Mouse (Mus musculus): Measurements from ENCODE around the gene Orc5. TPM values are rescaled to one million over a fixed set of nuclear protein-coding genes. Genes with fewer than 3 reads are reported as not detected.

The Orc5 gene
- polyA plus RNA-seq, 1 experiment = 0.69 TPM

DNA sequence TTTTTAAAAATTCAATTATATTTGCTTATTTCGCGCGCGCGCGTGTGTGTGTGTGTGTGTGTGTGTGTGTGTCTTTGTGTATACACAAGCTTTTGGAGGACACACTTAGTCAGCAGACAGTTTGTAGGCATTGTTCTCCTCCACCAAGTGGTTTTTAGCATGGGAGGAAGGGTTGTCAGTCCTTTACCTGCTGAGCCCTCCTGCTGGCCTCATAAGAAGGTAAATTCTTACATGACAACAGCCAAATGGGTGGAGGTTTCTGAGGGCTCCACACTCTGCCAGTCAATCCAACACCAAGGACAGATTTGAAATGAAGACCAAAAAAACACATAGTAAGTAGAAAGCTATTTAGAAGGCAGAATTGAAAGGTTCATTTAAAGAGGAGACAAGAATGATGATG, 22.7 kb upstream of the Orc5 start:
- Histone ChIP-seq H3K27me3 (ENCODE audit: control insufficient read depth) (peaks cover under 1% of the 10 kb centered on the region; the same call in 1 of the 2 replicates), H3K36me3 (ENCODE audit: control insufficient read depth) (no peaks in the 10 kb centered on the region), H3K4me1 (ENCODE audit: control insufficient read depth) (no peaks in the 10 kb centered on the region), H3K9me3 (ENCODE audit: control insufficient read depth, low read length) (no peaks in the 10 kb centered on the region), H3K4me3 (replicated peaks) (no peak overlapping the region)
- TF ChIP-seq GATA1 (IDR thresholded peaks at IDR 0.05; ENCODE audit: low read length) (no peak), TAL1 (IDR thresholded peaks at IDR 0.05; ENCODE audit: low read length) (no peak)

- H3K36me3 ChIP-seq (ENCODE audit: control insufficient read depth) = no peaks in the 10 kb centered on the region
- H3K4me1 ChIP-seq (ENCODE audit: control insufficient read depth) = no peaks in the 10 kb centered on the region
- no peaks in the 10 kb centered on the region for H3K9me3 ChIP-seq (ENCODE audit: control insufficient read depth, low read length)
These were observed 22.2 kb upstream of the Orc5 start for GRCm38 (mm10) chr5:22572456-22572855.

DNA sequence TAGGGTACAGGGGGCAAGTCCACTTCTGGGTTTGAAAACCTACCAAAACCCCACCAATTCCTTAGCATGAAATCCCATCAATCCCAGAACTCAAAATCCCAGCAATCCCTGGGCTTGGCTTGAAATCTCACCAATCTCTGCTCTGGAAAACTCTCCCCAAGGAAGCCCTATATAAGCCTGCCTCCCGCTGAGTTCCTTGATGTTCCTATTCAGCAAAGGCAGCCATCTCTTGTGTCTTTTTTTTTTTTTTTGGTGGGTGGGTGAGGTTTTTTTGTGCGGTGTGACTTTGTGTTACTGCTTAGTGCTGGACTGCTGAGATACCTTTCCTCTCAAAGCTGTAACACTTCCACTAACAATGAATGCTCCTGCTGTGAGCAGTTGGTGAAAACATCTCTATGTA, 15.5 kb upstream of the Orc5 start:
- TF ChIP-seq TAL1 (IDR thresholded peaks at IDR 0.05; ENCODE audit: low read length) = no peak
- no peak for TF ChIP-seq GATA1 (IDR thresholded peaks at IDR 0.05; ENCODE audit: low read length)
- no peak overlapping the region for H3K4me3 ChIP-seq (replicated peaks)
- H3K9me3 ChIP-seq (ENCODE audit: control insufficient read depth, low read length) = peaks cover under 1% of the 10 kb centered on the region; the same call in 1 of the 2 replicates
- no peaks in the 10 kb centered on the region for H3K4me1 ChIP-seq (ENCODE audit: control insufficient read depth)
- H3K36me3 ChIP-seq (ENCODE audit: control insufficient read depth) = peaks cover 4% of the 10 kb centered on the region
- H3K27me3 ChIP-seq (ENCODE audit: control insufficient read depth) = no peaks in the 10 kb centered on the region

More at GRCm38 (mm10) chr5:22572456-22572855, 22.2 kb upstream of the Orc5 start:
- TF ChIP-seq GATA1 (IDR thresholded peaks at IDR 0.05; ENCODE audit: low read length) (no peak), TAL1 (IDR thresholded peaks at IDR 0.05; ENCODE audit: low read length) (no peak)
- Histone ChIP-seq H3K27me3 (ENCODE audit: control insufficient read depth) (no peaks in the 10 kb centered on the region; the same call in 1 of the 2 replicates), H3K4me3 (replicated peaks) (no peak overlapping the region)

GRCm38 (mm10) chr5:22559801-22560200, 9.6 kb upstream of the Orc5 start:
- TF ChIP-seq TAL1 (IDR thresholded peaks at IDR 0.05; ENCODE audit: low read length) = no peak
- TF ChIP-seq GATA1 (IDR thresholded peaks at IDR 0.05; ENCODE audit: low read length) = no peak
- Histone ChIP-seq H3K9me3 (ENCODE audit: control insufficient read depth, low read length) (peaks cover 8% of the 10 kb centered on the region), H3K27me3 (ENCODE audit: control insufficient read depth) (no peaks in the 10 kb centered on the region), H3K4me3 (replicated peaks) (no peak overlapping the region), H3K36me3 (ENCODE audit: control insufficient read depth) (peaks cover 21% of the 10 kb centered on the region), H3K4me1 (ENCODE audit: control insufficient read depth) (peaks cover 45% of the 10 kb centered on the region)

GRCm38 (mm10) chr5:22557491-22558113, 7.4 kb upstream of the Orc5 start:
- peaks cover 36% of the 10 kb centered on the region for H3K36me3 ChIP-seq (ENCODE audit: control insufficient read depth)

GRCm38 (mm10) chr5:22556713-22557112, 6.5 kb upstream of the Orc5 start:
- H3K4me3 ChIP-seq (replicated peaks) = peak overlapping the region; percentile 38
- peaks cover 38% of the 10 kb centered on the region for H3K36me3 ChIP-seq (ENCODE audit: control insufficient read depth)
- peaks cover 56% of the 10 kb centered on the region for H3K4me1 ChIP-seq (ENCODE audit: control insufficient read depth)
- TF ChIP-seq GATA1 (IDR thresholded peaks at IDR 0.05; ENCODE audit: low read length) = no peak
- no peak for TF ChIP-seq TAL1 (IDR thresholded peaks at IDR 0.05; ENCODE audit: low read length)
- H3K9me3 ChIP-seq (ENCODE audit: control insufficient read depth, low read length) = peaks cover 31% of the 10 kb centered on the region
- no peaks in the 10 kb centered on the region for H3K27me3 ChIP-seq (ENCODE audit: control insufficient read depth)

More at GRCm38 (mm10) chr5:22557491-22558113, 7.4 kb upstream of the Orc5 start:
- Histone ChIP-seq H3K4me3 (replicated peaks) (peak overlapping the region; percentile 38), H3K4me1 (ENCODE audit: control insufficient read depth) (peaks cover 48% of the 10 kb centered on the region), H3K9me3 (ENCODE audit: control insufficient read depth, low read length) (peaks cover 26% of the 10 kb centered on the region), H3K27me3 (ENCODE audit: control insufficient read depth) (no peaks in the 10 kb centered on the region)
- TF ChIP-seq GATA1 (IDR thresholded peaks at IDR 0.05; ENCODE audit: low read length) = peak; percentile 82
- TF ChIP-seq TAL1 (IDR thresholded peaks at IDR 0.05; ENCODE audit: low read length) = peak; percentile 74

DNA sequence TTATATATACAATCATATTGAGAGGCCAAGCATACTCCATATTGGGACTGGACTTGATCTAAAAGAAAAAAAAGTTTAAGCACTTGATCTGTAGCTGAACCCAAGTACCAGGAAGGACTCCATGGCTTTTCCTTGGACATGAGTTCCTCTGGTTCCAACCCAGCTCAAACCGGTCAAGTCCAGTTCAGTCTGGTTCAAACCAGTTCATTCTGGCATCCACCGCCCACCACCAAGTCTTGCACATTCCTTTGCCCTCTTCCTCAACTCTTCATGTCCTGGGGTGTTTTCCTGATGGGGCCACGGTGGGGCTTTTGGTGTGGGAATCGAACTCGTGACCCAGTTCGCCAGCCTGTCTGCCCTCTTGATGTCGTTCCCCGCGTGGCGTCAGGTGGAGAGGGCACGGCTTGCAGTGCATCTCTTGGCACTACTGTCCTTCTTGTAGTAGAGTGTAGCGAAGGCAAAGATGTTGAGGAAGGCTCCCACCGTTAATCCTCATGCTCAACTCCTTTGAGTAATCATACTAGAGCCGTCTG, 2.1 kb upstream of the Orc5 start:
- peaks cover 45% of the 10 kb centered on the region for H3K36me3 ChIP-seq (ENCODE audit: control insufficient read depth)
- H3K4me1 ChIP-seq (ENCODE audit: control insufficient read depth) = peaks cover 67% of the 10 kb centered on the region
- TF ChIP-seq GATA1 (IDR thresholded peaks at IDR 0.05; ENCODE audit: low read length) = no peak
- TF ChIP-seq TAL1 (IDR thresholded peaks at IDR 0.05; ENCODE audit: low read length) = no peak
- no peak overlapping the region for H3K4me3 ChIP-seq (replicated peaks)
- H3K27me3 ChIP-seq (ENCODE audit: control insufficient read depth) = no peaks in the 10 kb centered on the region
- peaks cover 29% of the 10 kb centered on the region for H3K9me3 ChIP-seq (ENCODE audit: control insufficient read depth, low read length)

GRCm38 (mm10) chr5:22549366-22550032, 730 bp downstream of the Orc5 start:
- peaks cover 72% of the 10 kb centered on the region for H3K4me1 ChIP-seq (ENCODE audit: control insufficient read depth)
- H3K4me3 ChIP-seq (replicated peaks) = peak overlapping the region; percentile 79
- TF ChIP-seq TAL1 (IDR thresholded peaks at IDR 0.05; ENCODE audit: low read length) (no peak), GATA1 (IDR thresholded peaks at IDR 0.05; ENCODE audit: low read length) (no peak)
- no peaks in the 10 kb centered on the region for H3K27me3 ChIP-seq (ENCODE audit: control insufficient read depth)
- peaks cover 61% of the 10 kb centered on the region for H3K36me3 ChIP-seq (ENCODE audit: control insufficient read depth)
- peaks cover 20% of the 10 kb centered on the region for H3K9me3 ChIP-seq (ENCODE audit: control insufficient read depth, low read length)

- no peaks in the 10 kb centered on the region for H3K27me3 ChIP-seq (ENCODE audit: control insufficient read depth)
- H3K9me3 ChIP-seq (ENCODE audit: control insufficient read depth, low read length) = peaks cover 12% of the 10 kb centered on the region
- TF ChIP-seq TAL1 (IDR thresholded peaks at IDR 0.05; ENCODE audit: low read length) = no peak
- TF ChIP-seq GATA1 (IDR thresholded peaks at IDR 0.05; ENCODE audit: low read length) = no peak
- H3K4me3 ChIP-seq (replicated peaks) = peak overlapping the region; percentile 79
- H3K36me3 ChIP-seq (ENCODE audit: control insufficient read depth) = peaks cover 62% of the 10 kb centered on the region
- peaks cover 81% of the 10 kb centered on the region for H3K4me1 ChIP-seq (ENCODE audit: control insufficient read depth)
These were observed 1.6 kb downstream of the Orc5 start for GRCm38 (mm10) chr5:22548556-22549161.
